Mouse (Mus musculus): ENCODE measurements around the gene Zfp462. TPM values are rescaled to one million over a fixed set of nuclear protein-coding genes. Genes with fewer than 3 reads are reported as not detected.

Zfp462 gene
- polyA plus RNA-seq, 1 experiment from 2014 or later = 9.9 TPM

GRCm38 (mm10) chr4:54996064-54996463 lies 51.2 kb downstream of the Zfp462 start:
- no peak for ATAC-seq
- Histone ChIP-seq H3K27me3 (ENCODE audit: control insufficient read depth, insufficient read depth, low read depth, low read length) (no peaks in the 10 kb centered on the region), H3K36me3 (ENCODE audit: control insufficient read depth, insufficient read depth, low read length) (no peaks in the 10 kb centered on the region), H3K9ac (ENCODE audit: low read depth, low read length) (no peak overlapping the region), H3K9me3 (replicated peaks; ENCODE audit: control insufficient read depth, low read length, poor library complexity, severe bottlenecking) (no peaks in the 10 kb centered on the region), H3K4me3 (ENCODE audit: low read depth, low read length) (no peak overlapping the region), H3K27ac (ENCODE audit: low read length) (no peak overlapping the region), H3K4me2 (ENCODE audit: low read length) (no peak overlapping the region), H3K4me1 (ENCODE audit: control insufficient read depth, insufficient read depth, low read length) (no peaks in the 10 kb centered on the region; the same call in 1 of the 2 replicates)
- WGBS = 99% methylated on average over 2 of the region's 2 CpGs

GRCm38 (mm10) chr4:54998146-54998841 lies 53.4 kb downstream of the Zfp462 start:
- 80% methylated on average over 9 of the region's 9 CpGs for WGBS
- no peaks in the 10 kb centered on the region for H3K9me3 ChIP-seq (replicated peaks; ENCODE audit: control insufficient read depth, low read length, poor library complexity, severe bottlenecking)
- no peaks in the 10 kb centered on the region; the same call in 1 of the 2 replicates for H3K4me1 ChIP-seq (ENCODE audit: control insufficient read depth, insufficient read depth, low read length)
- no peak for ATAC-seq
- no peak overlapping the region for H3K4me2 ChIP-seq (ENCODE audit: low read length)
- H3K4me3 ChIP-seq (ENCODE audit: low read depth, low read length) = no peak overlapping the region
- no peaks in the 10 kb centered on the region for H3K36me3 ChIP-seq (ENCODE audit: control insufficient read depth, insufficient read depth, low read length)
- H3K9ac ChIP-seq (ENCODE audit: low read depth, low read length) = no peak overlapping the region
- no peak overlapping the region for H3K27ac ChIP-seq (ENCODE audit: low read length)
- H3K27me3 ChIP-seq (ENCODE audit: control insufficient read depth, insufficient read depth, low read depth, low read length) = no peaks in the 10 kb centered on the region

- Histone ChIP-seq H3K27ac (ENCODE audit: low read length) (no peak overlapping the region), H3K4me2 (ENCODE audit: low read length) (no peak overlapping the region), H3K27me3 (ENCODE audit: control insufficient read depth, insufficient read depth, low read depth, low read length) (no peaks in the 10 kb centered on the region), H3K9ac (ENCODE audit: low read depth, low read length) (no peak overlapping the region), H3K36me3 (ENCODE audit: control insufficient read depth, insufficient read depth, low read length) (no peaks in the 10 kb centered on the region), H3K9me3 (replicated peaks; ENCODE audit: control insufficient read depth, low read length, poor library complexity, severe bottlenecking) (no peaks in the 10 kb centered on the region), H3K4me1 (ENCODE audit: control insufficient read depth, insufficient read depth, low read length) (peaks cover 10% of the 10 kb centered on the region), H3K4me3 (ENCODE audit: low read depth, low read length) (no peak overlapping the region)
- ATAC-seq = no peak
- WGBS = 92% methylated on average over 5 of the region's 5 CpGs
Measured at GRCm38 (mm10) chr4:54999556-54999955, 54.7 kb downstream of the Zfp462 start.

GRCm38 (mm10) chr4:55001386-55001785 lies 56.5 kb downstream of the Zfp462 start:
- no peak overlapping the region for H3K4me2 ChIP-seq (ENCODE audit: low read length)
- H3K4me3 ChIP-seq (ENCODE audit: low read depth, low read length) = no peak overlapping the region
- H3K4me1 ChIP-seq (ENCODE audit: control insufficient read depth, insufficient read depth, low read length) = peaks cover 26% of the 10 kb centered on the region
- no peak overlapping the region for H3K9ac ChIP-seq (ENCODE audit: low read depth, low read length)
- no peaks in the 10 kb centered on the region for H3K36me3 ChIP-seq (ENCODE audit: control insufficient read depth, insufficient read depth, low read length)
- H3K27me3 ChIP-seq (ENCODE audit: control insufficient read depth, insufficient read depth, low read depth, low read length) = no peaks in the 10 kb centered on the region
- no peak overlapping the region for H3K27ac ChIP-seq (ENCODE audit: low read length)
- 72% methylated on average over 3 of the region's 3 CpGs for WGBS
- H3K9me3 ChIP-seq (replicated peaks; ENCODE audit: control insufficient read depth, low read length, poor library complexity, severe bottlenecking) = no peaks in the 10 kb centered on the region
- ATAC-seq = no peak

GRCm38 (mm10) chr4:55003128-55003527 lies 58.3 kb downstream of the Zfp462 start:
- Histone ChIP-seq H3K27me3 (ENCODE audit: control insufficient read depth, insufficient read depth, low read depth, low read length) (no peaks in the 10 kb centered on the region), H3K9me3 (replicated peaks; ENCODE audit: control insufficient read depth, low read length, poor library complexity, severe bottlenecking) (no peaks in the 10 kb centered on the region), H3K36me3 (ENCODE audit: control insufficient read depth, insufficient read depth, low read length) (0 out of 2 replicates have a peak, but pooled peaks cover under 1% of the 10 kb centered on the region), H3K4me3 (ENCODE audit: low read depth, low read length) (no peak overlapping the region), H3K4me1 (ENCODE audit: control insufficient read depth, insufficient read depth, low read length) (peaks cover 26% of the 10 kb centered on the region), H3K27ac (ENCODE audit: low read length) (no peak overlapping the region), H3K9ac (ENCODE audit: low read depth, low read length) (no peak overlapping the region), H3K4me2 (ENCODE audit: low read length) (no peak overlapping the region)
- ATAC-seq = no peak
- WGBS = 72% methylated on average over 6 of the region's 6 CpGs

- WGBS = 9% methylated on average over 4 of the region's 4 CpGs
- H3K9ac ChIP-seq (ENCODE audit: low read depth, low read length) = peak overlapping the region; percentile 3; the same call in 1 of the 2 replicates
- H3K27me3 ChIP-seq (ENCODE audit: control insufficient read depth, insufficient read depth, low read depth, low read length) = no peaks in the 10 kb centered on the region
- H3K27ac ChIP-seq (ENCODE audit: low read length) = peak overlapping the region; percentile 89
- peaks cover 26% of the 10 kb centered on the region for H3K4me1 ChIP-seq (ENCODE audit: control insufficient read depth, insufficient read depth, low read length)
- H3K4me3 ChIP-seq (ENCODE audit: low read depth, low read length) = no peak overlapping the region
- peak overlapping the region; percentile 37 for H3K4me2 ChIP-seq (ENCODE audit: low read length)
- H3K9me3 ChIP-seq (replicated peaks; ENCODE audit: control insufficient read depth, low read length, poor library complexity, severe bottlenecking) = no peaks in the 10 kb centered on the region
- H3K36me3 ChIP-seq (ENCODE audit: control insufficient read depth, insufficient read depth, low read length) = peaks cover 18% of the 10 kb centered on the region
- peak; percentile 70 for ATAC-seq
Measured at GRCm38 (mm10) chr4:55005066-55005465, 60.2 kb downstream of the Zfp462 start.

- no peaks in the 10 kb centered on the region for H3K9me3 ChIP-seq (replicated peaks; ENCODE audit: control insufficient read depth, low read length, poor library complexity, severe bottlenecking)
- no peak overlapping the region for H3K4me3 ChIP-seq (ENCODE audit: low read depth, low read length)
- peak; percentile 89 for ATAC-seq
- WGBS = 6% methylated on average over 9 of the region's 9 CpGs
- peak overlapping the region; percentile 89 for H3K27ac ChIP-seq (ENCODE audit: low read length)
- peaks cover 26% of the 10 kb centered on the region for H3K4me1 ChIP-seq (ENCODE audit: control insufficient read depth, insufficient read depth, low read length)
- peak overlapping the region; percentile 37 for H3K4me2 ChIP-seq (ENCODE audit: low read length)
- peaks cover 23% of the 10 kb centered on the region for H3K36me3 ChIP-seq (ENCODE audit: control insufficient read depth, insufficient read depth, low read length)
- peak overlapping the region; percentile 3; the same call in 1 of the 2 replicates for H3K9ac ChIP-seq (ENCODE audit: low read depth, low read length)
- no peaks in the 10 kb centered on the region for H3K27me3 ChIP-seq (ENCODE audit: control insufficient read depth, insufficient read depth, low read depth, low read length)
Measured at GRCm38 (mm10) chr4:55005521-55005969, 60.7 kb downstream of the Zfp462 start.

GRCm38 (mm10) chr4:55006024-55006423 lies 61.2 kb downstream of the Zfp462 start:
- peaks cover 26% of the 10 kb centered on the region for H3K4me1 ChIP-seq (ENCODE audit: control insufficient read depth, insufficient read depth, low read length)
- WGBS = 29% methylated on average over 1 of the region's 1 CpGs
- peak overlapping the region; percentile 37; the same call in 1 of the 2 replicates for H3K4me2 ChIP-seq (ENCODE audit: low read length)
- peak overlapping the region; percentile 89 for H3K27ac ChIP-seq (ENCODE audit: low read length)
- no peaks in the 10 kb centered on the region for H3K9me3 ChIP-seq (replicated peaks; ENCODE audit: control insufficient read depth, low read length, poor library complexity, severe bottlenecking)
- no peak overlapping the region for H3K9ac ChIP-seq (ENCODE audit: low read depth, low read length)
- peaks cover 28% of the 10 kb centered on the region for H3K36me3 ChIP-seq (ENCODE audit: control insufficient read depth, insufficient read depth, low read length)
- peak; percentile 4; the same call in 1 of the 2 replicates for ATAC-seq
- no peak overlapping the region for H3K4me3 ChIP-seq (ENCODE audit: low read depth, low read length)
- H3K27me3 ChIP-seq (ENCODE audit: control insufficient read depth, insufficient read depth, low read depth, low read length) = no peaks in the 10 kb centered on the region

GRCm38 (mm10) chr4:55008616-55009015 lies 63.8 kb downstream of the Zfp462 start:
- 98% methylated on average over 14 of the region's 14 CpGs for whole genome bisulfite sequencing
- no peak for ATAC-seq
- Histone ChIP-seq H3K27me3 (ENCODE audit: control insufficient read depth, insufficient read depth, low read depth, low read length) (no peaks in the 10 kb centered on the region), H3K4me2 (ENCODE audit: low read length) (no peak overlapping the region), H3K27ac (ENCODE audit: low read length) (no peak overlapping the region), H3K4me1 (ENCODE audit: control insufficient read depth, insufficient read depth, low read length) (peaks cover 26% of the 10 kb centered on the region), H3K36me3 (ENCODE audit: control insufficient read depth, insufficient read depth, low read length) (peaks cover 54% of the 10 kb centered on the region), H3K9ac (ENCODE audit: low read depth, low read length) (no peak overlapping the region), H3K4me3 (ENCODE audit: low read depth, low read length) (no peak overlapping the region), H3K9me3 (replicated peaks; ENCODE audit: control insufficient read depth, low read length, poor library complexity, severe bottlenecking) (no peaks in the 10 kb centered on the region)
